Mouse (Mus musculus): ENCODE data around the gene Gm5565. TPM values are rescaled to one million over a fixed set of nuclear protein-coding genes. Genes with fewer than 3 reads are reported as not detected.
"Not testable (repeated sequence)": the region's sequence is repeated elsewhere in the genome, so short reads cannot be mapped to it uniquely, and the experiment has no call there.

Gm5565 gene
- total RNA-seq (2014; rRNA removed): not detected in 2 replicates
- not detected in 2 replicates for polyA plus RNA-seq (2015; fragmentation: Nextera tagmentation; extraction: Ambion mirVana)

GRCm38 (mm10) chr5:146160439-146160838 lies at the start of gene Gm5565:
Gene Gm5565 (minus strand): TSS chr5:146160539.
- ATAC-seq; H3K9ac ChIP-seq (replicated peaks; ENCODE audit: low read length); DNase-seq (ENCODE audit: low spot score); H3K36me3 ChIP-seq (ENCODE audit: insufficient read depth, low read length); H3K4me2 ChIP-seq (ENCODE audit: low read depth, low read length); H3K4me3 ChIP-seq (ENCODE audit: low read length); H3K27ac ChIP-seq; H3K27me3 ChIP-seq (ENCODE audit: insufficient read depth, low read length); H3K9me3 ChIP-seq (ENCODE audit: low read length); H3K4me1 ChIP-seq (ENCODE audit: insufficient read depth, low read length): not testable (repeated sequence)
- 93% methylated on average over 3 of the region's 3 CpGs for WGBS

GRCm38 (mm10) chr5:146205537-146205936 lies 45.2 kb upstream of the Gm5565 start:
- Histone ChIP-seq H3K27me3 (ENCODE audit: insufficient read depth, low read length) (no peaks in the 10 kb centered on the region), H3K27ac (no peak overlapping the region), H3K9me3 (ENCODE audit: low read length) (no peaks in the 10 kb centered on the region), H3K4me2 (ENCODE audit: low read depth, low read length) (no peak overlapping the region), H3K36me3 (ENCODE audit: insufficient read depth, low read length) (peaks cover 61% of the 10 kb centered on the region), H3K4me1 (ENCODE audit: insufficient read depth, low read length) (no peaks in the 10 kb centered on the region), H3K4me3 (ENCODE audit: low read length) (no peak overlapping the region), H3K9ac (replicated peaks; ENCODE audit: low read length) (no peak overlapping the region)
- WGBS: 92% methylated on average over 5 of the region's 5 CpGs
- ATAC-seq (no peak), DNase-seq (ENCODE audit: low spot score) (no peak)
- TF ChIP-seq CTCF (IDR thresholded peaks at IDR 0.05; ENCODE audit: low read depth): no peak

GRCm38 (mm10) chr5:146203921-146204320 lies 43.6 kb upstream of the Gm5565 start:
- Histone ChIP-seq H3K9me3 (ENCODE audit: low read length) (no peaks in the 10 kb centered on the region), H3K27me3 (ENCODE audit: insufficient read depth, low read length) (no peaks in the 10 kb centered on the region), H3K4me2 (ENCODE audit: low read depth, low read length) (no peak overlapping the region), H3K9ac (replicated peaks; ENCODE audit: low read length) (no peak overlapping the region), H3K4me3 (ENCODE audit: low read length) (no peak overlapping the region), H3K27ac (no peak overlapping the region), H3K36me3 (ENCODE audit: insufficient read depth, low read length) (peaks cover 50% of the 10 kb centered on the region), H3K4me1 (ENCODE audit: insufficient read depth, low read length) (no peaks in the 10 kb centered on the region)
- DNase-seq (ENCODE audit: low spot score): no peak
- 89% methylated on average over 2 of the region's 2 CpGs for WGBS
- no peak for ATAC-seq
- TF ChIP-seq CTCF (IDR thresholded peaks at IDR 0.05; ENCODE audit: low read depth): no peak

GRCm38 (mm10) chr5:146200580-146200979 lies 40.2 kb upstream of the Gm5565 start:
- no peak overlapping the region for H3K4me2 ChIP-seq (ENCODE audit: low read depth, low read length)
- no peaks in the 10 kb centered on the region for H3K27me3 ChIP-seq (ENCODE audit: insufficient read depth, low read length)
- 97% methylated on average over 6 of the region's 6 CpGs for WGBS
- no peak overlapping the region for H3K9ac ChIP-seq (replicated peaks; ENCODE audit: low read length)
- H3K9me3 ChIP-seq (ENCODE audit: low read length): no peaks in the 10 kb centered on the region
- DNase-seq (ENCODE audit: low spot score) (no peak), ATAC-seq (no peak)
- peaks cover 26% of the 10 kb centered on the region for H3K36me3 ChIP-seq (ENCODE audit: insufficient read depth, low read length)
- no peak overlapping the region for H3K4me3 ChIP-seq (ENCODE audit: low read length)
- H3K27ac ChIP-seq: no peak overlapping the region
- no peaks in the 10 kb centered on the region for H3K4me1 ChIP-seq (ENCODE audit: insufficient read depth, low read length)
- no peak for TF ChIP-seq CTCF (IDR thresholded peaks at IDR 0.05; ENCODE audit: low read depth)

- no peak for TF ChIP-seq CTCF (IDR thresholded peaks at IDR 0.05; ENCODE audit: low read depth)
- 88% methylated on average over 2 of the region's 2 CpGs for WGBS
- H3K9me3 ChIP-seq (ENCODE audit: low read length): 0 out of 2 replicates have a peak, but pooled peaks cover 1% of the 10 kb centered on the region
- DNase-seq (ENCODE audit: low spot score) (no peak), ATAC-seq (no peak)
- no peak overlapping the region for H3K27ac ChIP-seq
- H3K9ac ChIP-seq (replicated peaks; ENCODE audit: low read length): no peak overlapping the region
- no peaks in the 10 kb centered on the region for H3K27me3 ChIP-seq (ENCODE audit: insufficient read depth, low read length)
- no peaks in the 10 kb centered on the region for H3K4me1 ChIP-seq (ENCODE audit: insufficient read depth, low read length)
- no peak overlapping the region for H3K4me2 ChIP-seq (ENCODE audit: low read depth, low read length)
- no peak overlapping the region for H3K4me3 ChIP-seq (ENCODE audit: low read length)
- H3K36me3 ChIP-seq (ENCODE audit: insufficient read depth, low read length): peaks cover 16% of the 10 kb centered on the region; the same call in 1 of the 2 replicates
Measured at GRCm38 (mm10) chr5:146199540-146199939, 39.2 kb upstream of the Gm5565 start.

GRCm38 (mm10) chr5:146199073-146199472 lies 38.7 kb upstream of the Gm5565 start:
- Histone ChIP-seq H3K4me1 (ENCODE audit: insufficient read depth, low read length) (no peaks in the 10 kb centered on the region), H3K9ac (replicated peaks; ENCODE audit: low read length) (no peak overlapping the region), H3K4me3 (ENCODE audit: low read length) (no peak overlapping the region), H3K4me2 (ENCODE audit: low read depth, low read length) (no peak overlapping the region), H3K27me3 (ENCODE audit: insufficient read depth, low read length) (no peaks in the 10 kb centered on the region), H3K36me3 (ENCODE audit: insufficient read depth, low read length) (peaks cover 11% of the 10 kb centered on the region; the same call in 1 of the 2 replicates), H3K9me3 (ENCODE audit: low read length) (0 out of 2 replicates have a peak, but pooled peaks cover 2% of the 10 kb centered on the region), H3K27ac (no peak overlapping the region)
- DNase-seq (ENCODE audit: low spot score) (no peak), ATAC-seq (no peak)
- no peak for TF ChIP-seq CTCF (IDR thresholded peaks at IDR 0.05; ENCODE audit: low read depth)

- 87% methylated on average over 8 of the region's 8 CpGs for WGBS
- no peak for DNase-seq (ENCODE audit: low spot score)
Measured at GRCm38 (mm10) chr5:146193360-146193759, 33.0 kb upstream of the Gm5565 start.

More at GRCm38 (mm10) chr5:146193360-146193759, 33.0 kb upstream of the Gm5565 start:
- Histone ChIP-seq H3K4me1 (ENCODE audit: insufficient read depth, low read length) (no peaks in the 10 kb centered on the region), H3K4me2 (ENCODE audit: low read depth, low read length) (no peak overlapping the region), H3K27me3 (ENCODE audit: insufficient read depth, low read length) (no peaks in the 10 kb centered on the region), H3K36me3 (ENCODE audit: insufficient read depth, low read length) (no peaks in the 10 kb centered on the region), H3K27ac (no peak overlapping the region), H3K9ac (replicated peaks; ENCODE audit: low read length) (no peak overlapping the region), H3K9me3 (ENCODE audit: low read length) (0 out of 2 replicates have a peak, but pooled peaks cover 2% of the 10 kb centered on the region), H3K4me3 (ENCODE audit: low read length) (no peak overlapping the region)
- no peak for ATAC-seq
- TF ChIP-seq CTCF (IDR thresholded peaks at IDR 0.05; ENCODE audit: low read depth): no peak

Measured in hindbrain, postnatal 0 days (tissue).